Mouse (Mus musculus) G1E (cell line): ENCODE data around the gene Adad2.

Source experiments
- CTCF ChIP-seq: IDR thresholded peaks from 2 replicates; pipeline ENCODE4 v1.5.1; 2012; ENCODE audit warnings: low read depth, low read length, inconsistent platforms, mixed read lengths
- GATA1 ChIP-seq: IDR thresholded peaks from 2 replicates; pipeline ENCODE4 v1.6.1; 2012; ENCODE audit warnings: borderline replicate concordance, low read length, inconsistent platforms, mixed read lengths
- POLR2AphosphoS5 ChIP-seq: IDR thresholded peaks from 2 replicates; pipeline ENCODE4 v1.6.1; 2012; ENCODE audit warnings: low read depth, low read length, inconsistent platforms; ENCODE audit not compliant: insufficient replicate concordance
- TAL1 ChIP-seq: conservative IDR thresholded peaks from 2 replicates; pipeline ENCODE4 v1.6.1; 2012; ENCODE audit warnings: low read depth, low read length, inconsistent platforms, mixed read lengths

DNA sequence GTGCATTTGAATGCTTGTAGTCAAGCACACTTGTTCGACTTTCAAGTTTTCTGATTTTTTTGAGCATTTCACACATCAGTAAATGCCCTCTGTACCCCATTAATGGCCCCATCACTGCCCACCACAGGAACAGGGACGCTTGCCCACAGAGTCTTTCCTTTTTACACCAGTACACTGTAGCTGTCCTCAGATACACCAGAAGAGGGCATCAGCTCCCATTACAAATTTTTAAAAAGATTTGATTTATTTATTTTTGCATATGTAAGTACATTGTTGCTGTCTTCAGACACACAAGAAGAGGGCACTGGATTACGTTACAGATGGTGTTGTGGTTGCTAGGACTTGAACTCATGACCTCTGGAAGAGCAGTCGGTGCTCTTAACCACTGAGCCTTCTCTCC lies 24.2 kb upstream of the Adad2 start:
- TF ChIP-seq CTCF (no peak), GATA1 (no peak), POLR2AphosphoS5 (no peak), TAL1 (no peak)
